Mouse (Mus musculus) retina, postnatal 1 day (tissue): ENCODE measurements at regions not wholly inside any gene's neighbourhood (a gene's known extent, or its start where the extent isn't known, plus 50 kb on each side); places are given as distances from the start of the nearest gene placed in this dataset.

Source experiments
- DNase-seq: peaks from one replicate; pipeline ENCODE4 v3.0.0-alpha.2; 2012

DNA sequence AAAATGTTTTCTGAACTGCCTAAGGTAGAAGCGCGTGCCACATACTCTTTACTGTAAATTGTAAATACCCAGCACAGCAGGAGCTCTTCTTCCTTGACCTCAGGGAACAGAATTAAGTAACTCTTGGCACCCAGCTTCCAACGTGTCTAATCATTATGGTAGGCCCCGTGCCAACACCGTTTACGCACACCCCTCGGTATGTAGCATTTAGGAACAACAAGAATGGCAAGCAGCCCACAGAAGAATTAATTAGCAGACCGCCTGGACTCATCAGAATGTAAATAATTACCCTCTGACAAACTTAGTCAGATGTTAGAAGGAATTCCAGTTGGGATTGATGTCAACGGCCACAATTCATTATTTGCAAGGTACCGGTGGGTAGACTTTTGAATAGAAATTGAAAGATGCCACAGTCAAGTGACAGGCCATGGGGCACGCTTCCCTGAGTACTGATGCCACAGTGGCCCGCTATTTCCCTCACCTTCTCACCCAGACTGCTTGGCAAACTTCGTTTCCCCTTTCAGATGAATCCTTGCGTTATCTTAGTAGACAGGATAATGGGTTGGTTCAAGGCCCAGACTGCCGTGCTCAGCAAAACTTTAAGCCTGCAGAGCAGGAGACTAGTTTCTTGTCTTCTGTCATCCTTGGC is 81.2 kb upstream of the Galnt5 start:
- DNase-seq: peak; percentile 77

GRCm38 (mm10) chr2:57917721-57918120 is 80.0 kb upstream of the Galnt5 start:
- DNase-seq: no peak

GRCm38 (mm10) chr2:57919102-57919731 is 78.5 kb upstream of the Galnt5 start:
- DNase-seq: peak; percentile 61

- no peak for DNase-seq
These were observed 63.4 kb upstream of the Galnt5 start for GRCm38 (mm10) chr2:57934062-57934822.
